Mouse (Mus musculus): ENCODE results near the gene Cabp7. TPM values are rescaled to one million over a fixed set of nuclear protein-coding genes. Genes with fewer than 3 reads are reported as not detected.
A peak's percentile ranks its signal among the peaks of the same experiment; 100 is the strongest.

Gene Cabp7
- total RNA-seq, 1 experiment: 1.9 TPM

- no peak overlapping the region for H3K9ac ChIP-seq (ENCODE audit: insufficient read depth, low read depth, low read length, poor library complexity, severe bottlenecking)
- no peaks in the 10 kb centered on the region for H3K9me3 ChIP-seq (ENCODE audit: control insufficient read depth, insufficient read depth, low read depth, low read length)
- H3K4me1 ChIP-seq (ENCODE audit: control insufficient read depth in 2 of 2, insufficient read depth in 2 of 2, low read length in 2 of 2, poor library complexity in 1 of 2): peaks cover 0 to 2% of the 10 kb centered on the region in 2 experiments; a peak in 2 of 4 replicates
- H3K36me3 ChIP-seq (ENCODE audit: control insufficient read depth, insufficient read depth, low read length, poor library complexity, severe bottlenecking): no peaks in the 10 kb centered on the region
- in situ Hi-C loops (cut with MboI; ENCODE audit: low sequenced_read_pairs in 2 of 2, unreplicated experiment in 2 of 2): no loop called here
- DNase-seq (ENCODE audit: low read depth, low spot score): no peak
- no peak overlapping the region for H3K27ac ChIP-seq (ENCODE audit: insufficient read depth, low read depth, low read length, poor library complexity, severe bottlenecking)
- TF ChIP-seq HCFC1 (IDR thresholded peaks at IDR 0.05; ENCODE audit: borderline replicate concordance, insufficient read depth, low read length): no peak
- peak; percentile 35; the same call in 1 of the 2 replicates for TF ChIP-seq ZC3H11A (IDR thresholded peaks at IDR 0.05; ENCODE audit: borderline replicate concordance, low read depth, low read length)
- H3K4me3 ChIP-seq (ENCODE audit: insufficient read depth in 1 of 2, low read depth in 1 of 2, low read length in 2 of 2, poor library complexity in 1 of 2, severe bottlenecking in 1 of 2): no peak overlapping the region
Observed at GRCm38 (mm10) chr11:4754036-4754435, 7.5 kb upstream of the Cabp7 start.

GRCm38 (mm10) chr11:4752836-4753235 is 6.3 kb upstream of the Cabp7 start:
- DNase-seq (ENCODE audit: low read depth, low spot score): no peak
- Histone ChIP-seq H3K9ac (ENCODE audit: insufficient read depth, low read depth, low read length, poor library complexity, severe bottlenecking) (no peak overlapping the region), H3K4me1 (ENCODE audit: control insufficient read depth in 2 of 2, insufficient read depth in 2 of 2, low read length in 2 of 2, poor library complexity in 1 of 2) (peaks cover 0 to 2% of the 10 kb centered on the region in 2 experiments; a peak in 2 of 4 replicates), H3K36me3 (ENCODE audit: control insufficient read depth, insufficient read depth, low read length, poor library complexity, severe bottlenecking) (no peaks in the 10 kb centered on the region), H3K4me3 (ENCODE audit: insufficient read depth in 1 of 2, low read depth in 1 of 2, low read length in 2 of 2, poor library complexity in 1 of 2, severe bottlenecking in 1 of 2) (no peak overlapping the region), H3K9me3 (ENCODE audit: control insufficient read depth, insufficient read depth, low read depth, low read length) (no peaks in the 10 kb centered on the region), H3K27ac (ENCODE audit: insufficient read depth, low read depth, low read length, poor library complexity, severe bottlenecking) (no peak overlapping the region)
- TF ChIP-seq HCFC1 (IDR thresholded peaks at IDR 0.05; ENCODE audit: borderline replicate concordance, insufficient read depth, low read length): no peak
- TF ChIP-seq ZNF384 (IDR thresholded peaks at IDR 0.05; ENCODE audit: low read depth, low read length): no peak
- TF ChIP-seq CHD2 (IDR thresholded peaks at IDR 0.05; ENCODE audit: low read depth, low read length): no peak
- no peak for TF ChIP-seq ZC3H11A (IDR thresholded peaks at IDR 0.05; ENCODE audit: borderline replicate concordance, low read depth, low read length)
- no peak for TF ChIP-seq MAFK (IDR thresholded peaks at IDR 0.05; ENCODE audit: insufficient read depth, low read depth, low read length)
- in situ Hi-C loops (cut with MboI; ENCODE audit: low sequenced_read_pairs in 2 of 2, unreplicated experiment in 2 of 2): no loop called here

- TF ChIP-seq ZC3H11A (IDR thresholded peaks at IDR 0.05; ENCODE audit: borderline replicate concordance, low read depth, low read length) (0 out of 2 replicates have a peak, but pooled peaks have one; percentile 15), CHD2 (IDR thresholded peaks at IDR 0.05; ENCODE audit: low read depth, low read length) (no peak)
- peak; percentile 64 for DNase-seq (ENCODE audit: low read depth, low spot score)
- Histone ChIP-seq H3K4me1 (ENCODE audit: control insufficient read depth in 2 of 2, insufficient read depth in 2 of 2, low read length in 2 of 2, poor library complexity in 1 of 2) (peaks cover 0 to 4% of the 10 kb centered on the region in 2 experiments; a peak in 2 of 4 replicates), H3K4me3 (ENCODE audit: insufficient read depth in 1 of 2, low read depth in 1 of 2, low read length in 2 of 2, poor library complexity in 1 of 2, severe bottlenecking in 1 of 2) (no peak overlapping the region), H3K9me3 (ENCODE audit: control insufficient read depth, insufficient read depth, low read depth, low read length) (no peaks in the 10 kb centered on the region), H3K27ac (ENCODE audit: insufficient read depth, low read depth, low read length, poor library complexity, severe bottlenecking) (no peak overlapping the region), H3K9ac (ENCODE audit: insufficient read depth, low read depth, low read length, poor library complexity, severe bottlenecking) (no peak overlapping the region), H3K36me3 (ENCODE audit: control insufficient read depth, insufficient read depth, low read length, poor library complexity, severe bottlenecking) (no peaks in the 10 kb centered on the region)
- in situ Hi-C loops (cut with MboI; ENCODE audit: low sequenced_read_pairs in 2 of 2, unreplicated experiment in 2 of 2): no loop called here
Observed at GRCm38 (mm10) chr11:4750263-4750662, 3.7 kb upstream of the Cabp7 start.

GRCm38 (mm10) chr11:4747285-4747684 is 707 bp upstream of the Cabp7 start:
- H3K9ac ChIP-seq (ENCODE audit: insufficient read depth, low read depth, low read length, poor library complexity, severe bottlenecking): peak overlapping the region; percentile 57
- TF ChIP-seq HCFC1 (IDR thresholded peaks at IDR 0.05; ENCODE audit: borderline replicate concordance, insufficient read depth, low read length): no peak
- TF ChIP-seq ZNF384 (IDR thresholded peaks at IDR 0.05; ENCODE audit: low read depth, low read length): no peak
- no peak for TF ChIP-seq CHD2 (IDR thresholded peaks at IDR 0.05; ENCODE audit: low read depth, low read length)
- TF ChIP-seq MAFK (IDR thresholded peaks at IDR 0.05; ENCODE audit: insufficient read depth, low read depth, low read length): no peak
- TF ChIP-seq ZC3H11A (IDR thresholded peaks at IDR 0.05; ENCODE audit: borderline replicate concordance, low read depth, low read length): no peak
- no peaks in the 10 kb centered on the region for H3K9me3 ChIP-seq (ENCODE audit: control insufficient read depth, insufficient read depth, low read depth, low read length)
- in situ Hi-C loops (cut with MboI; ENCODE audit: low sequenced_read_pairs in 2 of 2, unreplicated experiment in 2 of 2): no loop called here
- no peak for DNase-seq (ENCODE audit: low read depth, low spot score)
- no peaks in the 10 kb centered on the region for H3K36me3 ChIP-seq (ENCODE audit: control insufficient read depth, insufficient read depth, low read length, poor library complexity, severe bottlenecking)
- peak overlapping the region; percentile 80 to 82 for H3K4me3 ChIP-seq (ENCODE audit: insufficient read depth in 1 of 2, low read depth in 1 of 2, low read length in 2 of 2, poor library complexity in 1 of 2, severe bottlenecking in 1 of 2)
- no peak overlapping the region for H3K27ac ChIP-seq (ENCODE audit: insufficient read depth, low read depth, low read length, poor library complexity, severe bottlenecking)
- H3K4me1 ChIP-seq (ENCODE audit: control insufficient read depth in 2 of 2, insufficient read depth in 2 of 2, low read length in 2 of 2, poor library complexity in 1 of 2): peaks cover 0 to 4% of the 10 kb centered on the region in 2 experiments; a peak in 2 of 4 replicates

GRCm38 (mm10) chr11:4745969-4746368 is 609 bp downstream of the Cabp7 start:
- H3K4me1 ChIP-seq (ENCODE audit: control insufficient read depth in 2 of 2, insufficient read depth in 2 of 2, low read length in 2 of 2, poor library complexity in 1 of 2): peaks cover 0 to 4% of the 10 kb centered on the region in 2 experiments; a peak in 2 of 4 replicates
- peak overlapping the region; percentile 71 for H3K9ac ChIP-seq (ENCODE audit: insufficient read depth, low read depth, low read length, poor library complexity, severe bottlenecking)
- DNase-seq (ENCODE audit: low read depth, low spot score): no peak
- in situ Hi-C loops (cut with MboI; ENCODE audit: low sequenced_read_pairs in 2 of 2, unreplicated experiment in 2 of 2): no loop called here
- H3K4me3 ChIP-seq (ENCODE audit: insufficient read depth in 1 of 2, low read depth in 1 of 2, low read length in 2 of 2, poor library complexity in 1 of 2, severe bottlenecking in 1 of 2): peak overlapping the region; percentile 82 to 92
- H3K27ac ChIP-seq (ENCODE audit: insufficient read depth, low read depth, low read length, poor library complexity, severe bottlenecking): no peak overlapping the region
- H3K9me3 ChIP-seq (ENCODE audit: control insufficient read depth, insufficient read depth, low read depth, low read length): no peaks in the 10 kb centered on the region
- H3K36me3 ChIP-seq (ENCODE audit: control insufficient read depth, insufficient read depth, low read length, poor library complexity, severe bottlenecking): no peaks in the 10 kb centered on the region
- TF ChIP-seq ZNF384 (IDR thresholded peaks at IDR 0.05; ENCODE audit: low read depth, low read length) (no peak), HCFC1 (IDR thresholded peaks at IDR 0.05; ENCODE audit: borderline replicate concordance, insufficient read depth, low read length) (no peak), MAFK (IDR thresholded peaks at IDR 0.05; ENCODE audit: insufficient read depth, low read depth, low read length) (no peak), CHD2 (IDR thresholded peaks at IDR 0.05; ENCODE audit: low read depth, low read length) (no peak), ZC3H11A (IDR thresholded peaks at IDR 0.05; ENCODE audit: borderline replicate concordance, low read depth, low read length) (no peak)
